In genomic region chr3:66331592-66332400, GRCm38 (mm10) we compare ENCODE assay signal across 8 mouse cellular contexts. TPM values are rescaled to one million over a fixed set of nuclear protein-coding genes. Genes with fewer than 3 reads are reported as not detected.
DNase-seq lines count a peak whose midpoint lies in the region; ATAC-seq and TF ChIP-seq lines count a peak whose summit lies in the region.

No protein-coding gene starts in this region.

- peak; percentile 27 for TF ChIP-seq CTCF in ES-Bruce4 (IDR thresholded peaks at IDR 0.05; ENCODE audit: low read depth, low read length)

- TF ChIP-seq POLR2A in ES-Bruce4 (IDR thresholded peaks at IDR 0.05; ENCODE audit: insufficient read depth, low read length), result no peak
- TF ChIP-seq POLR2A in limb, embryonic 14.5 days (IDR thresholded peaks at IDR 0.05; ENCODE audit: borderline replicate concordance, extremely low read depth, insufficient read depth, insufficient read length), result no peak

- WGBS in kidney, embryonic 16.5 days, result 60% methylated on average over 12 of the region's 12 CpGs
- WGBS in limb, embryonic 14.5 days, result 48% methylated on average over 12 of the region's 12 CpGs
- 51% methylated on average over 12 of the region's 12 CpGs for WGBS in neural tube, embryonic 13.5 days

- no peaks in the 10 kb centered on the region for H3K36me3 ChIP-seq in ES-Bruce4 (ENCODE audit: control insufficient read depth, insufficient read depth, low read length, poor library complexity, severe bottlenecking)
- H3K36me3 ChIP-seq in kidney, embryonic 16.5 days (ENCODE audit: insufficient read depth, low read length), result no peaks in the 10 kb centered on the region
- no peaks in the 10 kb centered on the region for H3K36me3 ChIP-seq in limb, embryonic 14.5 days (ENCODE audit: control insufficient read depth, insufficient read depth, low read length)
- H3K36me3 ChIP-seq in neural tube, embryonic 13.5 days, result no peaks in the 10 kb centered on the region

- no peak overlapping the region for H3K4me2 ChIP-seq in kidney, embryonic 16.5 days (replicated peaks; ENCODE audit: low read depth, low read length)
- H3K4me2 ChIP-seq in limb, embryonic 14.5 days (replicated peaks; ENCODE audit: low read depth, low read length, severe bottlenecking), result no peak overlapping the region
- H3K4me2 ChIP-seq in neural tube, embryonic 13.5 days, result no peak overlapping the region

- no peak overlapping the region for H3K27ac ChIP-seq in ES-Bruce4 (ENCODE audit: insufficient read depth, low read length)
- no peak overlapping the region for H3K27ac ChIP-seq in kidney, embryonic 16.5 days (ENCODE audit: low read length)
- no peak overlapping the region for H3K27ac ChIP-seq in limb, embryonic 14.5 days (replicated peaks; ENCODE audit: low read depth, low read length)
- no peak overlapping the region for H3K27ac ChIP-seq in neural tube, embryonic 13.5 days (replicated peaks)

- H3K4me3 ChIP-seq in ES-Bruce4 (ENCODE audit: low read depth, low read length), result no peak overlapping the region
- H3K4me3 ChIP-seq in kidney, embryonic 16.5 days (ENCODE audit: low read length), result no peak overlapping the region
- no peak overlapping the region for H3K4me3 ChIP-seq in limb, embryonic 14.5 days (replicated peaks; ENCODE audit: low read length)
- H3K4me3 ChIP-seq in neural tube, embryonic 13.5 days, result no peak overlapping the region

- H3K9me3 ChIP-seq in ES-Bruce4 (replicated peaks; ENCODE audit: control insufficient read depth, insufficient read depth, low read length, poor library complexity, severe bottlenecking), result no peaks in the 10 kb centered on the region
- H3K9me3 ChIP-seq in kidney, embryonic 16.5 days (ENCODE audit: low read length), result no peaks in the 10 kb centered on the region
- H3K9me3 ChIP-seq in limb, embryonic 14.5 days (ENCODE audit: control insufficient read depth, low read length), result no peaks in the 10 kb centered on the region
- no peaks in the 10 kb centered on the region for H3K9me3 ChIP-seq in neural tube, embryonic 13.5 days

- H3K27me3 ChIP-seq in ES-Bruce4 (ENCODE audit: control insufficient read depth, insufficient read depth, low read length, poor library complexity, severe bottlenecking), result no peaks in the 10 kb centered on the region
- H3K27me3 ChIP-seq in kidney, embryonic 16.5 days (ENCODE audit: insufficient read depth, low read length), result no peaks in the 10 kb centered on the region
- no peaks in the 10 kb centered on the region for H3K27me3 ChIP-seq in limb, embryonic 14.5 days (ENCODE audit: control insufficient read depth, insufficient read depth, low read length)
- H3K27me3 ChIP-seq in neural tube, embryonic 13.5 days, result no peaks in the 10 kb centered on the region

- peak; percentile 80; the same call in 1 of the 2 replicates for ATAC-seq in kidney, embryonic 16.5 days (ENCODE audit: low FRiP score, low TSS enrichment)
- peak; percentile 84 for ATAC-seq in limb, embryonic 14.5 days (ENCODE audit: low FRiP score, low read depth)
- peak; percentile 88 for ATAC-seq in neural tube, embryonic 13.5 days (ENCODE audit: low read depth)

- no peak for TF ChIP-seq EP300 in ES-Bruce4 (IDR thresholded peaks at IDR 0.05; ENCODE audit: insufficient read depth, low read depth, low read length)

- no peak overlapping the region for H3K9ac ChIP-seq in ES-Bruce4 (ENCODE audit: low read depth, poor library complexity, severe bottlenecking)
- no peak overlapping the region for H3K9ac ChIP-seq in kidney, embryonic 16.5 days (replicated peaks; ENCODE audit: low read length)
- no peak overlapping the region for H3K9ac ChIP-seq in limb, embryonic 14.5 days (ENCODE audit: low read depth, low read length, severe bottlenecking)
- H3K9ac ChIP-seq in neural tube, embryonic 13.5 days, result no peak overlapping the region

- DNase-seq in ZHBTc4 (ENCODE audit: low read depth, low spot score), result peak; percentile 82
- DNase-seq in cerebellum, postnatal 4 days (ENCODE audit: low spot score in 2 of 2), result peak; percentile 43 to 76
- DNase-seq in gastrocnemius, postnatal 10 days, result peak; percentile 41
- DNase-seq in limb, embryonic 14.5 days (ENCODE audit: low spot score), result peak; percentile 89
- DNase-seq in T-cell, adult 2 months (ENCODE audit: low spot score), result no peak

- H3K4me1 ChIP-seq in ES-Bruce4 (ENCODE audit: control insufficient read depth, insufficient read depth, low read length), result no peaks in the 10 kb centered on the region
- H3K4me1 ChIP-seq in kidney, embryonic 16.5 days (ENCODE audit: insufficient read depth, low read length), result no peaks in the 10 kb centered on the region
- 0 out of 2 replicates have a peak, but pooled peaks cover 2% of the 10 kb centered on the region for H3K4me1 ChIP-seq in limb, embryonic 14.5 days (ENCODE audit: control insufficient read depth, insufficient read depth, low read length)
- 0 out of 2 replicates have a peak, but pooled peaks cover 3% of the 10 kb centered on the region for H3K4me1 ChIP-seq in neural tube, embryonic 13.5 days (replicated peaks)

RNA-seq across cellular contexts. Expression of gene Veph1, which starts 35.2 kb away (rescaled TPM):
- polyA plus RNA-seq in ES-Bruce4 (2011; ENCODE audit: insufficient read depth, insufficient read length, low read depth, missing spikeins), result 0.12 and 0.18 TPM in 2 replicates
- total RNA-seq in gastrocnemius, postnatal 10 days (2021), result under 1 TPM in 1 of 2 experiments, not detected in 1; 0.07 TPM
- 11.9 and 17.6 TPM in 2 replicates for polyA plus RNA-seq in kidney, embryonic 16.5 days (2015; fragmentation: Nextera tagmentation; extraction: Ambion mirVana)
- 0.85 and 1.2 TPM in 2 replicates for polyA plus RNA-seq in limb, embryonic 14.5 days (2012; rRNA removed)
- 2.3 and 2.8 TPM in 2 replicates for polyA plus RNA-seq in limb, embryonic 14.5 days (2014; fragmentation: Nextera tagmentation; extraction: Ambion mirVana)
- polyA plus RNA-seq in neural tube, embryonic 13.5 days (2015; fragmentation: Nextera tagmentation; extraction: Ambion mirVana), result 4.2 and 4.8 TPM in 2 replicates
